Mouse (Mus musculus) midbrain, embryonic 12.5 days (tissue): ENCODE results near the gene Gnat2. TPM values are rescaled to one million over a fixed set of nuclear protein-coding genes. Genes with fewer than 3 reads are reported as not detected.

Experiments
- ATAC-seq: fragments of 200-750 bp; cut with Nextera tagmentation; 2 replicates; pipeline ENCODE4 v1.8.0; 2017; ENCODE audit warnings: low read depth, moderate TSS enrichment, moderate library complexity; ENCODE audit not compliant: low FRiP score
- H3K27ac ChIP-seq: fragments of 300-500 bp; sonication (generic); replicated peaks from 2 replicates; pipeline ENCODE4 v1.5.1; 2016; ENCODE audit warnings: mild to moderate bottlenecking
- H3K27me3 ChIP-seq: fragments of 300-500 bp; sonication (generic); 2 replicates; pipeline ENCODE4 v1.6.1; 2016; ENCODE audit warnings: mild to moderate bottlenecking
- H3K36me3 ChIP-seq: fragments of 300-500 bp; sonication (generic); 2 replicates; pipeline ENCODE4 v1.6.1; 2016
- H3K4me1 ChIP-seq: fragments of 300-500 bp; sonication (generic); 2 replicates; pipeline ENCODE4 v1.6.1; 2016
- H3K4me2 ChIP-seq: fragments of 300-500 bp; sonication (generic); replicated peaks from 2 replicates; pipeline ENCODE4 v1.6.1; 2016; ENCODE audit warnings: mild to moderate bottlenecking, moderate library complexity
- H3K4me3 ChIP-seq: fragments of 300-500 bp; sonication (generic); 2 replicates; pipeline ENCODE4 v1.5.1; 2016; ENCODE audit warnings: mild to moderate bottlenecking
- H3K9ac ChIP-seq: fragments of 300-500 bp; sonication (generic); replicated peaks from 2 replicates; pipeline ENCODE4 v1.6.1; 2016; ENCODE audit warnings: mild to moderate bottlenecking, moderate library complexity
- H3K9me3 ChIP-seq: fragments of 300-500 bp; sonication (generic); 2 replicates; pipeline ENCODE4 v1.6.1; 2016; ENCODE audit warnings: mild to moderate bottlenecking
- WGBS: fragments of 180-500 bp; shearing (Covaris S2); methylation state at CpG from one replicate; pipeline ENCODE4 v1.1.7; 2016; 5-methylcytosine and 5-hydroxymethylcytosine counted together
- polyA plus RNA-seq: library from polyadenylated mRNA; unstranded; fragments of >200 nt; fragmentation: Nextera tagmentation; extraction: Ambion mirVana; gene quantifications from 2 replicates; pipeline ENCODE4 v1.2.1, GENCODE M21; 2016

Gene Gnat2
- polyA plus RNA-seq, 1 experiment from 2014 or later = 0.41 TPM

- H3K27me3 ChIP-seq = no peaks in the 10 kb centered on the region
- H3K27ac ChIP-seq = peak overlapping the region; percentile 81
- WGBS = 0% methylated on average over 31 of the region's 31 CpGs
- peak; percentile 60 for ATAC-seq
- H3K4me2 ChIP-seq = peak overlapping the region; percentile 99
- peaks cover 54% of the 10 kb centered on the region for H3K4me1 ChIP-seq
- H3K9me3 ChIP-seq = no peaks in the 10 kb centered on the region
- H3K4me3 ChIP-seq = peak overlapping the region; percentile 58
- H3K36me3 ChIP-seq = no peaks in the 10 kb centered on the region
- H3K9ac ChIP-seq = peak overlapping the region; percentile 63
Measured at GRCm38 (mm10) chr3:108085721-108086469, 6.7 kb upstream of the Gnat2 start.

- H3K4me1 ChIP-seq = peaks cover 53% of the 10 kb centered on the region
- H3K9me3 ChIP-seq = no peaks in the 10 kb centered on the region
- H3K4me3 ChIP-seq = peak within 1 kb of the TSS; percentile 58
- H3K27me3 ChIP-seq = no peaks in the 10 kb centered on the region
- ATAC-seq = peak; percentile 27; the same call in 1 of the 2 replicates
- peak within 1 kb of the TSS; percentile 63 for H3K9ac ChIP-seq
- peak within 1 kb of the TSS; percentile 99 for H3K4me2 ChIP-seq
- H3K27ac ChIP-seq = peak within 1 kb of the TSS; percentile 81
- no peaks in the 10 kb centered on the region for H3K36me3 ChIP-seq
- under 1% methylated on average over 29 of the region's 29 CpGs for WGBS
Measured at GRCm38 (mm10) chr3:108086470-108086979, 6.1 kb upstream of the Gnat2 start, which contains the start of gene Ampd2. TSS of gene Ampd2 (minus strand) at chr3:108086651.

DNA sequence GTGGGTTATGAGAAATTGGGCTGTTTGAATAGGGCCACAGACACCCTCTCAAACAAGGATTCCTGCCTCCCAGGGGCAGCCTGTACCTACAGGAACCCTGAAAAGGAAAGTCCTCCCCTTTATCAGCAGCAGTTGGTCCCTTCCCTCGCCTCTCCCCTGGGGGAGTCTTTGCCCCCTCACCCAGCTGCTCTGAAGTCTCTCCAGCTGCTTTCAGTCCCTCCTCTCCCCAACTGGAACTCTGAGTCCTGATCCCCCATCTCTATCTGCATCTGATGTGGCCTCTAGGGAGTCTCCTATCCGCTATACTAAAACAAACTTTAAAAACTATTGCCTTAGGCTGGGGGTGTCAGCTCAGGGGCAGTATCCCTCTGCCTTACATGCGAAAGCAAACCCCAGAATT lies 5.3 kb upstream of the Gnat2 start:
- Histone ChIP-seq H3K9ac (no peak overlapping the region), H3K4me3 (no peak overlapping the region), H3K36me3 (no peaks in the 10 kb centered on the region), H3K4me1 (peaks cover 45% of the 10 kb centered on the region), H3K27me3 (no peaks in the 10 kb centered on the region), H3K27ac (no peak overlapping the region), H3K9me3 (no peaks in the 10 kb centered on the region), H3K4me2 (peak overlapping the region; percentile 99; the same call in 1 of the 2 replicates)
- no peak for ATAC-seq
- 90% methylated on average over 3 of the region's 3 CpGs for WGBS

GRCm38 (mm10) chr3:108088842-108089380 lies 3.7 kb upstream of the Gnat2 start:
- H3K9ac ChIP-seq = no peak overlapping the region

GRCm38 (mm10) chr3:108089916-108090315 lies 2.7 kb upstream of the Gnat2 start:
- Histone ChIP-seq H3K9ac (no peak overlapping the region), H3K36me3 (no peaks in the 10 kb centered on the region), H3K4me1 (peaks cover 29% of the 10 kb centered on the region), H3K4me3 (no peak overlapping the region), H3K4me2 (no peak overlapping the region), H3K9me3 (no peaks in the 10 kb centered on the region), H3K27me3 (no peaks in the 10 kb centered on the region), H3K27ac (no peak overlapping the region)
- ATAC-seq = no peak
- WGBS = 50% methylated on average over 2 of the region's 2 CpGs

More at GRCm38 (mm10) chr3:108088842-108089380, 3.7 kb upstream of the Gnat2 start:
- no peaks in the 10 kb centered on the region for H3K36me3 ChIP-seq
- H3K4me2 ChIP-seq = no peak overlapping the region
- no peak overlapping the region for H3K27ac ChIP-seq
- H3K9me3 ChIP-seq = no peaks in the 10 kb centered on the region
- no peaks in the 10 kb centered on the region for H3K27me3 ChIP-seq
- WGBS = 36% methylated on average over 5 of the region's 5 CpGs
- peaks cover 37% of the 10 kb centered on the region for H3K4me1 ChIP-seq
- no peak for ATAC-seq
- no peak overlapping the region for H3K4me3 ChIP-seq

- no peak for ATAC-seq
- no peak overlapping the region for H3K27ac ChIP-seq
- H3K27me3 ChIP-seq = no peaks in the 10 kb centered on the region
- no peaks in the 10 kb centered on the region for H3K9me3 ChIP-seq
- peaks cover 23% of the 10 kb centered on the region for H3K4me1 ChIP-seq
- H3K9ac ChIP-seq = no peak overlapping the region
- WGBS = 82% methylated on average over 2 of the region's 2 CpGs
- no peak overlapping the region for H3K4me3 ChIP-seq
- H3K36me3 ChIP-seq = no peaks in the 10 kb centered on the region
- no peak overlapping the region for H3K4me2 ChIP-seq
Measured at GRCm38 (mm10) chr3:108090561-108090960, 2.0 kb upstream of the Gnat2 start.

DNA sequence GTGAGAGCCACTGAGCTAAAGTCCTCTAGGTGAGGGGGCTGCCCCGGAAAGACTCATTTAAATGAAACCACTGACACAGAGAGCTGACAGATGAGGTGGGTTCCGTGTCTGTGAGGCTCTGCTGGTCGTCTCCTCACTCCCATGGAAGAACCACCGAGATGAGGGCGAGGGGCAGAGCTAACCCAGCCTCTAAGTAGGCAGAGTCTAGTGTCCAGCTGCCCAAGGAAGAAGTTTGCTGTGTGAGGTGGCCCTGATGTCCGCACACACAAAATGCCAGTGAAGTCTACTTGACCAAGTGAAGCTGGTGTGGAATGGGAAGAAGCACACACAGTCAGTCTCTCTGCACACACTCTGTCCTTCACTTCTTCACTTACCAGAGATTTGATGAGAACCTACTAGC lies 559 bp upstream of the Gnat2 start:
- no peaks in the 10 kb centered on the region for H3K36me3 ChIP-seq
- H3K4me3 ChIP-seq = no peak overlapping the region
- H3K27ac ChIP-seq = no peak overlapping the region
- WGBS = 81% methylated on average over 6 of the region's 6 CpGs
- no peaks in the 10 kb centered on the region for H3K9me3 ChIP-seq
- H3K9ac ChIP-seq = no peak overlapping the region
- peaks cover 10% of the 10 kb centered on the region; the same call in 1 of the 2 replicates for H3K4me1 ChIP-seq
- no peak for ATAC-seq
- no peak overlapping the region for H3K4me2 ChIP-seq
- H3K27me3 ChIP-seq = no peaks in the 10 kb centered on the region

DNA sequence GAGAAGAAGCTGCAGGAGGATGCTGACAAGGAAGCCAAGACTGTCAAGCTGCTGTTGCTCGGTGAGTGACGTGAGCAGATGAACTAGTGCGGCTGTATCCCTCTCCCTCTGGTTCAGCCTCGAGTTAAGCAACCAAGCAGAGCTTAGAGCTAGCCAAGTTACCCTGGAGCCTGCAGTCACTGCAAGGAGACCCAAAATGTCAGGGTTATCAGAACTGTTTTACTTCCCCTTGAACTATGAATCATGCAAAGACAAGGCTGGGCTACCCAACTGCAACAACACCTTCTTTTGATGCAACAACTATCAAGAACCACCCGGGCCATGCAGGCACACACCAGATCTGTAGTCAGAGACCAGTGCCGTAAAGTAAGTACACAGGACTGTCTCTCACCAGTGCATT lies 717 bp downstream of the Gnat2 start:
- H3K36me3 ChIP-seq = no peaks in the 10 kb centered on the region
- no peak overlapping the region for H3K27ac ChIP-seq
- no peak overlapping the region for H3K4me2 ChIP-seq
- no peaks in the 10 kb centered on the region for H3K27me3 ChIP-seq
- no peak overlapping the region for H3K4me3 ChIP-seq
- 45% methylated on average over 6 of the region's 6 CpGs for WGBS
- no peak overlapping the region for H3K9ac ChIP-seq
- ATAC-seq = no peak
- no peaks in the 10 kb centered on the region for H3K9me3 ChIP-seq
- H3K4me1 ChIP-seq = peaks cover 10% of the 10 kb centered on the region; the same call in 1 of the 2 replicates

- H3K27ac ChIP-seq = no peak overlapping the region
- no peaks in the 10 kb centered on the region for H3K27me3 ChIP-seq
- no peak for ATAC-seq
- H3K9ac ChIP-seq = no peak overlapping the region
- no peaks in the 10 kb centered on the region for H3K9me3 ChIP-seq
- WGBS = 64% methylated on average over 1 of the region's 1 CpGs
- peaks cover 8% of the 10 kb centered on the region; the same call in 1 of the 2 replicates for H3K4me1 ChIP-seq
- H3K36me3 ChIP-seq = no peaks in the 10 kb centered on the region
- H3K4me2 ChIP-seq = no peak overlapping the region
- no peak overlapping the region for H3K4me3 ChIP-seq
Measured at GRCm38 (mm10) chr3:108094146-108094545, 1.6 kb downstream of the Gnat2 start.

DNA sequence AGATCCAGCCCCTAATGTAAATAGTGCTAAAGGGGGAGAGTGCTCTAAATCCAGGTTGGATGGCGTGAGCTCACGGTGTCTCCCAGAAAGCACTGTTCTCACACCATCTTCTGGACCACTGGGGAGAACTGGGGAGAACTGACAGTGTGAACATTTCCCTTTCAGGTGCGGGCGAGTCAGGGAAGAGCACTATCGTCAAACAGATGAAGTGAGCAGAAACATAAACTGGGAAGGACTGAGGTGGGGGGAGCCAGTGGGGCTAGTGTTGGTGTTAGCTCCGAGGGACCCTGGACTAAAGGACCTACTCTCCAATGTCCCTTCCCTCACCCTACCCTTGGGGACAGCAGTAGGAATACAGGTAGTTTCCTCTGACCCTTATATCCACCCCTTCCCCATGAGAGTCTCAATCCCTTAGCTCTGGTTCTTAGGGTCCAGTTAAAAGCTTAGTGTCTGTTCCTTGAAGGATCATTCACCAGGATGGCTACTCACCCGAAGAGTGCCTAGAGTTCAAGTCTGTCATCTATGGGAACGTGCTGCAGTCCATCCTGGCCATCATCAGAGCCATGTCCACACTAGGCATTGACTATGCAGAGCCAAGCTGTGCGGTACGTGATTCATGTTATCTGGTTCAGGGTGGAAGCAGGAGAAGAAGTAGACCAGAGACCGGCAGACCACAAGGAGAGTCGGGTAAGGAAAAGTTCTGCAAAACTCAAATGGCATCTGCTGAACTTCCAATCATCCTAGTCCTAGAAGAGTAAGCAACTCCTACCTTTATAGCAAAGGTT lies 2.6 kb downstream of the Gnat2 start:
- 93% methylated on average over 12 of the region's 12 CpGs for WGBS
- no peak overlapping the region for H3K27ac ChIP-seq
- ATAC-seq = no peak
- no peaks in the 10 kb centered on the region for H3K36me3 ChIP-seq
- H3K4me2 ChIP-seq = no peak overlapping the region
- no peak overlapping the region for H3K9ac ChIP-seq
- H3K4me1 ChIP-seq = peaks cover 5% of the 10 kb centered on the region; the same call in 1 of the 2 replicates
- H3K9me3 ChIP-seq = no peaks in the 10 kb centered on the region
- no peak overlapping the region for H3K4me3 ChIP-seq
- H3K27me3 ChIP-seq = no peaks in the 10 kb centered on the region

GRCm38 (mm10) chr3:108096226-108096625 lies 3.6 kb downstream of the Gnat2 start:
- no peaks in the 10 kb centered on the region for H3K27me3 ChIP-seq
- ATAC-seq = no peak
- peaks cover 13% of the 10 kb centered on the region for H3K4me1 ChIP-seq
- no peak overlapping the region for H3K9ac ChIP-seq
- no peak overlapping the region for H3K27ac ChIP-seq
- no peaks in the 10 kb centered on the region for H3K9me3 ChIP-seq
- 72% methylated on average over 8 of the region's 8 CpGs for WGBS
- H3K4me2 ChIP-seq = no peak overlapping the region
- no peaks in the 10 kb centered on the region for H3K36me3 ChIP-seq
- no peak overlapping the region for H3K4me3 ChIP-seq

DNA sequence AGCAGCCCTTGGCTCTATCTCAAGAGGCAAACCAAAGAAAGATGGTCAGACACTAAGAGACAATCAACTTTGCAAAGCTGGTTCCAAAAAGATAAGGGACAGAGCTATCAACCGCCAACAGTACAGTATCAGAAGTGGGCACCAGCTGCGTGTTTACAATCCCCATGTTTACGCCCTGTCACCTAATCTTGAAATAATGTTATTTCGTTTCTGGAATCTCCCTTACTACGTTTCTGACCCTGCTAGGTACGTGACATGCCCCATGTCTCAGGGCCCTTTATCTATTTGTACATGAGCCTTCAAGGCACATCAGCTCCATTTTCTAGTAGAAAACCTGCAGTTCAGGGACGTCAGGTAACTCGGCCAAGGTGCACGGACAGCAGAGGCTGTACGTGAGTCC lies 4.1 kb downstream of the Gnat2 start:
- no peak for ATAC-seq
- H3K4me1 ChIP-seq = peaks cover 13% of the 10 kb centered on the region
- H3K4me3 ChIP-seq = no peak overlapping the region
- no peaks in the 10 kb centered on the region for H3K9me3 ChIP-seq
- no peak overlapping the region for H3K27ac ChIP-seq
- no peaks in the 10 kb centered on the region for H3K27me3 ChIP-seq
- no peak overlapping the region for H3K9ac ChIP-seq
- H3K36me3 ChIP-seq = no peaks in the 10 kb centered on the region
- H3K4me2 ChIP-seq = no peak overlapping the region
- 89% methylated on average over 10 of the region's 10 CpGs for WGBS
